Mouse (Mus musculus) neural tube, embryonic 11.5 days (tissue): ENCODE results near the gene Gm20671. TPM values are rescaled to one million over a fixed set of nuclear protein-coding genes. Genes with fewer than 3 reads are reported as not detected.
"Not testable (repeated sequence)": the region's sequence is repeated elsewhere in the genome, so short reads cannot be mapped to it uniquely, and the experiment has no call there.

Experiments used
- ATAC-seq: fragments of 200-750 bp; cut with Nextera tagmentation; 2 replicates; pipeline ENCODE4 v1.8.0; 2017; ENCODE audit warnings: moderate number of reproducible peaks, mild to moderate bottlenecking, moderate TSS enrichment, moderate library complexity; ENCODE audit not compliant: insufficient read depth, low FRiP score, low TSS enrichment
- DNase-seq: peaks from one replicate; pipeline ENCODE4 v3.0.0-alpha.2; 2015; ENCODE audit warnings: low spot score
- H3K27ac ChIP-seq: fragments of 300-500 bp; sonication (generic); 2 replicates; pipeline ENCODE4 v1.5.1; 2014; ENCODE audit warnings: low read depth, mild to moderate bottlenecking, low read length
- H3K27me3 ChIP-seq: fragments of 300-500 bp; sonication (generic); 2 replicates; pipeline ENCODE4 v1.6.1; 2014; ENCODE audit warnings: mild to moderate bottlenecking, low read length, mixed read lengths; ENCODE audit not compliant: control insufficient read depth, insufficient read depth
- H3K36me3 ChIP-seq: fragments of 300-500 bp; sonication (generic); 2 replicates; pipeline ENCODE4 v1.6.1; 2014; ENCODE audit warnings: mild to moderate bottlenecking, low read length, moderate library complexity, mixed read lengths; ENCODE audit not compliant: control insufficient read depth, insufficient read depth
- H3K4me1 ChIP-seq: fragments of 300-500 bp; sonication (generic); 2 replicates; pipeline ENCODE4 v1.6.1; 2014; ENCODE audit warnings: low read length, mixed read lengths; ENCODE audit not compliant: control insufficient read depth, insufficient read depth
- H3K4me2 ChIP-seq: fragments of 300-500 bp; sonication (generic); 2 replicates; pipeline ENCODE4 v1.6.1; 2014; ENCODE audit warnings: low read depth, mild to moderate bottlenecking, moderate library complexity
- H3K4me3 ChIP-seq: fragments of 300-500 bp; sonication (generic); 2 replicates; pipeline ENCODE4 v1.5.1; 2014; ENCODE audit warnings: low read depth, low read length
- H3K9ac ChIP-seq: fragments of 300-500 bp; sonication (generic); 2 replicates; pipeline ENCODE4 v1.6.1; 2014; ENCODE audit warnings: mild to moderate bottlenecking, low read length
- H3K9me3 ChIP-seq: fragments of 300-500 bp; sonication (generic); 2 replicates; pipeline ENCODE4 v1.6.1; 2016; ENCODE audit warnings: low read length; ENCODE audit not compliant: control insufficient read depth
- WGBS: fragments of 180-500 bp; shearing (Covaris S2); extraction: QIAGEN DNeasy Blood & Tissue Kit; methylation state at CpG from one replicate; pipeline ENCODE4 v1.1.7; 2014; 5-methylcytosine and 5-hydroxymethylcytosine counted together
- polyA plus RNA-seq: library from polyadenylated mRNA; unstranded; fragments of >200 nt; fragmentation: Nextera tagmentation; extraction: Ambion mirVana; gene quantifications from 2 replicates; pipeline ENCODE4 v1.2.1, GENCODE M21; 2014

Gene Gm20671
- polyA plus RNA-seq, 1 experiment from 2014 or later: not detected

DNA sequence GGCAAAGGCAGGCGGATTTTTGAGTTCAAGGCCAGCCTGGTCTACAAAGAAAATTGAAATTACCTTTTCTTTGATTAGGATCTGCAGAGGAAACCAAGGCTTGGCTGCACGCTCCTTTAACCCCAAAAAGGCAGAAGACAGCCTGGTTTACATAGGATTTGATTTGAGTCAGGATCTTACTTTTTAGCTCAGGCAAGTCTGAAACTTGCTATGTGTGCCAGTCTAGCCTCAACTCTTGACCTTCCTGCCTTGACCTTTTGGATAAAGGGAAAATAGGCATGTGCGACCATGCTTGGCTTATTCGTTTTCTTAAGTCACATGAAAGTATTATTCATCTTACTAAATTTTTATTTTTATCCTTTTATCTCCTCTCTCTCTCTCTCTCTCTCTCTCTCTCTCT is 27.9 kb upstream of the Gm20671 start:
- WGBS: 89% methylated on average over 4 of the region's 4 CpGs
- no peak overlapping the region for H3K9ac ChIP-seq
- H3K4me1 ChIP-seq: peaks cover 17% of the 10 kb centered on the region
- no peak overlapping the region for H3K4me2 ChIP-seq
- peaks cover 2% of the 10 kb centered on the region; the same call in 1 of the 2 replicates for H3K36me3 ChIP-seq
- no peak overlapping the region for H3K4me3 ChIP-seq
- H3K27ac ChIP-seq: no peak overlapping the region
- H3K9me3 ChIP-seq: no peaks in the 10 kb centered on the region
- no peaks in the 10 kb centered on the region for H3K27me3 ChIP-seq
- DNase-seq (no peak), ATAC-seq (no peak)

DNA sequence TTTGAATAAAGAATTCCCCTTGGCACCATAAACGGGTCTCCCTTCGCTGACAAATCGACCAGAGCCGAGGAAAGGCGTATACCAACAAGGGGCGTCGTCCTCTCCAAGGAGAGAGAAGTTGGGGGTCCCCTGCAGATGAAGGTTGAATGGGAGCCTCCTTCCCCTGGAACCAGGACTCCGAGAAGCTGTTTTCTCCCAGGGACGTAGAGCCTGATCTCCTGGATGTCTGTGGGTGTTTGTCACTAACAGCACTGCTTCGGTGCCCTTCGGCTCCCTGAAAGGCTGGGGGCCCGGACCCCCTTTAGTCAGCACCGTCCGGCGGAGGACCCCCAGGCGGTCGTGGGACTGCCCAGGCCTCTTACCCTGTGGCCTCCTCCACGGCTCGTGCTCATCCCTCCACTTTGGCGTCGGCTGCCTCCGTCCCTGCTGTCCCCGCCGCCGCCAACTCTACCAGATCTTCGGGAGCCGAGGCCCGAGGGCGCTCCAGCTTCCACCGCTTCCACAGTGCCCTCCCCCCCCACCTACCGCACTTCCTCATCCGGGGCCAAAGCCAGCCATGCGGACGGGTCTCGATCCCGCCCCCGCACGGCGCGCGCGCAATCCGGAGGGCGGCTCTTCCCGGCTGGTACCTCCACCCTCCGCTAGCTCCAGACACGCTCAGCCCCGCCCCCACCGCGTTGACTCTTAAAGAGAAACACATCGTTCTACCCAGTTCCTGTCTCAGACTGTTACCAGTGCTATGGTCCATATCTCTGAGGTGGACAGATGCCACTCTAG is 27.0 kb upstream of the Gm20671 start, which contains the start of gene Prr14l:
Prr14l (minus strand) TSS at position 526 of the 777 bp plus-strand sequence.
- Histone ChIP-seq H3K9ac (peak within 1 kb of the TSS; percentile 76), H3K36me3 (peaks cover 2% of the 10 kb centered on the region; the same call in 1 of the 2 replicates), H3K27me3 (no peaks in the 10 kb centered on the region), H3K9me3 (no peaks in the 10 kb centered on the region), H3K4me1 (peaks cover 17% of the 10 kb centered on the region), H3K4me3 (peak within 1 kb of the TSS; percentile 60), H3K4me2 (peak within 1 kb of the TSS; percentile 75), H3K27ac (peak within 1 kb of the TSS; percentile 6; the same call in 1 of the 2 replicates)
- WGBS: under 1% methylated on average over 51 of the region's 51 CpGs
- peak; percentile 97 for ATAC-seq
- peak; percentile 98 for DNase-seq

DNA sequence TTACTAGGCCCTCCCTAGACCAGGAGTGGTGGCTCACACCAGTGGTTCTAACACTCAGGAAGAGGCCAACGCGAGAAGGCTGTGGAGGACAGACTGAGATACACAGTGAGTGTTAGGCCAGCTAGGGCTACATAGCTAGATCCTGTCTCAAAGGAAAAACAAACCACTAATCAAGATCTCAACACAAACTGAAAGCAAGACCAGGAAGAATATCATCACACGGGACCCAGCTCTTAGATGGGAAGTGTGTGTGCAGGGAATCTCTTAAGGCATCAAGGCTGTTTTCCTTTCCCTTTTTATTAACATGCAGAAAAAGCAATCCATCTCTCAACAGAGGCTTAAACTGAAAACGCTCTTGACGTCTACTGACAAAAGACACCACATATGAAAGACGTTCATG is 25.1 kb upstream of the Gm20671 start:
- peak overlapping the region; percentile 11; the same call in 1 of the 2 replicates for H3K9ac ChIP-seq
- no peak for DNase-seq
- H3K4me2 ChIP-seq: peak overlapping the region; percentile 17; the same call in 1 of the 2 replicates
- H3K4me1 ChIP-seq: peaks cover 17% of the 10 kb centered on the region
- H3K9me3 ChIP-seq: no peaks in the 10 kb centered on the region
- no peak overlapping the region for H3K4me3 ChIP-seq
- 71% methylated on average over 6 of the region's 6 CpGs for WGBS
- no peaks in the 10 kb centered on the region for H3K27me3 ChIP-seq
- ATAC-seq: no peak
- peaks cover 2% of the 10 kb centered on the region; the same call in 1 of the 2 replicates for H3K36me3 ChIP-seq
- H3K27ac ChIP-seq: no peak overlapping the region

DNA sequence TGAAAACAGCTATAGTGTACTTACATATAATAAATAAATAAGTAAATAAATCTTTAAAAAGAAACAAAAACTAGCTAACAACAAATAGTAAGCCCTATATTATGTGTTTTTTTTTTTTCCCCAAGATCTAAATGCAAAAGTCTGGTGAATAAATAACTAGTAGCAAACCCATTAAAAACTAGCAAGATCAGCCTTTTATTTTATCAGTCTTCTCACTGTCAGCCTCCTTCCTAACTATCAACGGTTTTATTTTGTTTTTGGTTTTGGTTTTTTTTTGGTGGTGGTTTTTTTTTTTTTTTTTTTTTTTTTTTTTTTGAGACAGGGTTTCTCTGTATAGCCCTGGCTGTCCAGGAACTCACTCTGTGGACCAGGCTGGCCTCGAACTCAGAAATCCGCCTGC is 22.7 kb upstream of the Gm20671 start:
- H3K9me3 ChIP-seq, H3K27ac ChIP-seq, H3K4me2 ChIP-seq, H3K36me3 ChIP-seq, H3K27me3 ChIP-seq, DNase-seq, H3K4me3 ChIP-seq, H3K9ac ChIP-seq, ATAC-seq: not testable (repeated sequence)
- H3K4me1 ChIP-seq: peaks cover 17% of the 10 kb centered on the region
- 96% methylated on average over 3 of the region's 3 CpGs for WGBS

DNA sequence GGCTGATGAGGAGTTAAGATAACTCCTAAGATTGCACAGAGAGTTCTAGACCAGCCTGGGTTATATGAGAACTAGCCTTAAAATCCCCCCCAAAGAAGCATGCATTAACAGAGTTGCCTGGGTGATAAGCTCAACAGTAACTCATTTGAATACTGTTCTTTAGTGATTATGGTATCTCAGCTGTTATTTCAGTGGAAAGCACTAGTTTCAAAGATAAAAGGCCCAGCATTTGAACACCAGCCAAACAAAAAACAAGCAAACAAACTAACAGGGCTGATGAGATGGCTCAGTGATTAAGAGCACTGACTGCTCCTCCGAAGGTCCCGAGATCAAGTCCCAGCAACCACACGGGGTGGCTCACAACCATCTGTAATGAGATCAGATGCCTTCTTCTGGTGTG is 22.3 kb upstream of the Gm20671 start:
- ATAC-seq (no peak), DNase-seq (no peak)
- H3K4me1 ChIP-seq: peaks cover 17% of the 10 kb centered on the region
- WGBS: 95% methylated on average over 3 of the region's 3 CpGs
- no peaks in the 10 kb centered on the region for H3K27me3 ChIP-seq
- H3K4me2 ChIP-seq: no peak overlapping the region
- no peak overlapping the region for H3K9ac ChIP-seq
- H3K36me3 ChIP-seq: peaks cover 5% of the 10 kb centered on the region
- H3K27ac ChIP-seq: no peak overlapping the region
- H3K9me3 ChIP-seq: no peaks in the 10 kb centered on the region
- no peak overlapping the region for H3K4me3 ChIP-seq

DNA sequence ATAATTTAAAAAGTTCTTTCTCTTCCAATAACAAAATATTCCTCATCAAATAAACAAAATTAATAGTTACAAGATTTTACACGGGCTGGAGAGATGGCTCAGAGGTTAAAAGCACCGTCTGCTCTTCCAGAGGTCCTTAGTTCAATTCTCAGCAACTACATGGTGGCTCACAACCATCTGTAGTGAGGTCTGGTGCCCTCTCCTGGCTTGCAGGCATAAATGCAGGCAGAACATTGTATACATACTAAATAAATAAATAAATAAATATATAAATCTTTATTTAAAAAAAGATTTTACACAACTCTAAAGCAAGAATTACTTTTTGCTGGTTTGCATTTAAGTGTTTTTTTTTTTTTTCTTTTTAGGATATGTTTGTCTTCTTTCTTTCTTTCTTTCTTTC is 13.1 kb upstream of the Gm20671 start:
- Histone ChIP-seq H3K4me3 (no peak overlapping the region), H3K36me3 (peaks cover 16% of the 10 kb centered on the region), H3K9me3 (no peaks in the 10 kb centered on the region), H3K27ac (no peak overlapping the region), H3K4me1 (no peaks in the 10 kb centered on the region), H3K4me2 (no peak overlapping the region), H3K27me3 (no peaks in the 10 kb centered on the region), H3K9ac (no peak overlapping the region)
- no peak for DNase-seq
- WGBS: 91% methylated on average over 2 of the region's 2 CpGs
- ATAC-seq: no peak

DNA sequence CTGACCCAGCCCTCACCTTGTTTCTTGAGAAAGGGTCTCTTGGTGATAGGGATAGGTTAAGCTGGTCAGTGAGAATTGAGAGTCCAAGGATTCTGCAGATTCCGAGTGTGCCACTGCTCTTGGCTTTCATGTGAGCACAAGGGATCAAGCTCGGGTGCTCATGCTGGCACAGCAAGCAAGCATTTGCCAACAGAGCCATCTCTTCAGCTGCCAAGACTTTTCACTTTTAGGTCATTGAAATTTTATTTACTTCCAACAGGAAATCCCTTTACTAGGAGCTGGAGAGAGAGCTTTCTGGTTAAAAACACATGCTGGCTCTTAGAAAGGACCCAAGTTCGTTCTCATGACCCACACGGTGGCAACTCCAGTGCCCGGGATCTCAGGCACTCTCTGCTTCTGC is 10.1 kb upstream of the Gm20671 start:
- Histone ChIP-seq H3K4me2 (no peak overlapping the region), H3K4me1 (no peaks in the 10 kb centered on the region), H3K27ac (no peak overlapping the region), H3K9me3 (no peaks in the 10 kb centered on the region), H3K27me3 (no peaks in the 10 kb centered on the region), H3K9ac (no peak overlapping the region), H3K4me3 (no peak overlapping the region), H3K36me3 (peaks cover 20% of the 10 kb centered on the region)
- ATAC-seq (no peak), DNase-seq (no peak)
- 94% methylated on average over 5 of the region's 5 CpGs for WGBS

DNA sequence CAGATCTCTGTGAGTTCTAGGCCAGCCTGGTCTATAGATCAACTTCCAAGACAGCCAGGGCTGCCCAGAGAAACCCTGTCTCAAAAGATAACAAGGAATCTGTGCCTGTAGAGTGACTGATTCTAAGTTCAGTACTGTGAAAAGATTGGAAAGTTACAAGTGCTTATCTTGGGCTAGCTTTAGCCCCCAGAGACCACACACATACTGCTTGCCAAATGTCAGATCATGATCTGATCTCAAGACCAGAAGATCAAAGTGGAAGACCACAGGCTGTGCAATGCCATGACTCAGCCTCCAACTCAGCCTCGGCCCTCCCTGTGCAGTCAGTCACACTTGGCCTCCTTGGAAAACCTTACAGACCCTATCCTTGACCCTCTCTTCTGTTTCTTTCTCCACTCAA is 7.6 kb upstream of the Gm20671 start:
- DNase-seq (no peak), ATAC-seq (no peak)
- Histone ChIP-seq H3K27me3 (no peaks in the 10 kb centered on the region), H3K4me2 (no peak overlapping the region), H3K9me3 (no peaks in the 10 kb centered on the region), H3K4me1 (no peaks in the 10 kb centered on the region), H3K4me3 (no peak overlapping the region), H3K9ac (no peak overlapping the region), H3K36me3 (peaks cover 12% of the 10 kb centered on the region), H3K27ac (no peak overlapping the region)
- 82% methylated on average over 1 of the region's 1 CpGs for WGBS

DNA sequence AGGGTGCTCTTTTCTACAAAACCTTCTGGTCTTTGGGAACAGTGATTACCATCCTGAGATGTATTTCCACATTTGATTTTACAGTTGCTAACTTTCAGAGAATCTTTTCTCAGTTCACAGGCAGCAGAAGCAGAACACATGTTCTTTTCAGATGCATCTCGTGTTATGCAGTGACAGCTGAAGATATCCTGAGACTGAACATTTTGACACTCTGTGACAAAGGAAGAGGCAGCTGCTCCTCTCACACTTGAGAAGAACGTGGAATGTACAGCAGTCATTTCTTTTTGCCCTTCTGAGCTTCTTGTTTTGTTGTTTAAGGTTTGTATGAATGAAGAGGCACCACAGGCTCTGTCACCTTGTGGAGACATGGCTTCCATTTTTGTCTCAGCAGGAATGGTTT is 3.1 kb upstream of the Gm20671 start:
- H3K27ac ChIP-seq: no peak overlapping the region
- H3K4me1 ChIP-seq: no peaks in the 10 kb centered on the region
- ATAC-seq: no peak
- no peaks in the 10 kb centered on the region for H3K27me3 ChIP-seq
- H3K9ac ChIP-seq: no peak overlapping the region
- WGBS: 89% methylated on average over 2 of the region's 2 CpGs
- peaks cover 8% of the 10 kb centered on the region for H3K36me3 ChIP-seq
- DNase-seq: no peak
- no peaks in the 10 kb centered on the region for H3K9me3 ChIP-seq
- no peak overlapping the region for H3K4me3 ChIP-seq
- no peak overlapping the region for H3K4me2 ChIP-seq
